Mouse (Mus musculus): ENCODE measurements around the gene Islr. TPM values are rescaled to one million over a fixed set of nuclear protein-coding genes. Genes with fewer than 3 reads are reported as not detected.

Islr gene
- polyA plus RNA-seq, 1 experiment from 2014 or later: 128 TPM

- peaks cover 55% of the 10 kb centered on the region for H3K4me1 ChIP-seq (ENCODE audit: control insufficient read depth, insufficient read depth, low read length)
- no peaks in the 10 kb centered on the region for H3K27me3 ChIP-seq (ENCODE audit: control insufficient read depth, insufficient read depth, low read length)
- no peak overlapping the region for H3K4me3 ChIP-seq (replicated peaks; ENCODE audit: low read length)
- H3K27ac ChIP-seq (ENCODE audit: low read length): no peak overlapping the region
- no peaks in the 10 kb centered on the region for H3K36me3 ChIP-seq (ENCODE audit: control insufficient read depth, insufficient read depth, low read length)
- H3K9me3 ChIP-seq (replicated peaks; ENCODE audit: control insufficient read depth, low read length): no peaks in the 10 kb centered on the region
- no peak overlapping the region for H3K9ac ChIP-seq (ENCODE audit: low read length)
- 0 out of 2 replicates have a peak overlapping the region, but pooled peaks have one; percentile 28 for H3K4me2 ChIP-seq (ENCODE audit: low read depth, low read length)
- 67% methylated on average over 4 of the region's 4 CpGs for WGBS
- ATAC-seq (ENCODE audit: insufficient read depth, low FRiP score): no peak
Measured at GRCm38 (mm10) chr9:58246083-58246591, 42.0 kb upstream of the Islr start.

GRCm38 (mm10) chr9:58243696-58244095, 39.6 kb upstream of the Islr start:
- Histone ChIP-seq H3K4me2 (ENCODE audit: low read depth, low read length) (no peak overlapping the region), H3K4me3 (replicated peaks; ENCODE audit: low read length) (no peak overlapping the region), H3K9me3 (replicated peaks; ENCODE audit: control insufficient read depth, low read length) (no peaks in the 10 kb centered on the region), H3K27ac (ENCODE audit: low read length) (no peak overlapping the region), H3K36me3 (ENCODE audit: control insufficient read depth, insufficient read depth, low read length) (0 out of 2 replicates have a peak, but pooled peaks cover 3% of the 10 kb centered on the region), H3K9ac (ENCODE audit: low read length) (no peak overlapping the region), H3K4me1 (ENCODE audit: control insufficient read depth, insufficient read depth, low read length) (peaks cover 44% of the 10 kb centered on the region), H3K27me3 (ENCODE audit: control insufficient read depth, insufficient read depth, low read length) (no peaks in the 10 kb centered on the region)
- WGBS: 73% methylated on average over 6 of the region's 6 CpGs
- no peak for ATAC-seq (ENCODE audit: insufficient read depth, low FRiP score)

- Histone ChIP-seq H3K27ac (ENCODE audit: low read length) (0 out of 2 replicates have a peak overlapping the region, but pooled peaks have one; percentile 14), H3K27me3 (ENCODE audit: control insufficient read depth, insufficient read depth, low read length) (no peaks in the 10 kb centered on the region), H3K4me2 (ENCODE audit: low read depth, low read length) (no peak overlapping the region), H3K9ac (ENCODE audit: low read length) (no peak overlapping the region), H3K9me3 (replicated peaks; ENCODE audit: control insufficient read depth, low read length) (no peaks in the 10 kb centered on the region), H3K4me1 (ENCODE audit: control insufficient read depth, insufficient read depth, low read length) (peaks cover 37% of the 10 kb centered on the region), H3K4me3 (replicated peaks; ENCODE audit: low read length) (no peak overlapping the region), H3K36me3 (ENCODE audit: control insufficient read depth, insufficient read depth, low read length) (0 out of 2 replicates have a peak, but pooled peaks cover 3% of the 10 kb centered on the region)
- no peak for ATAC-seq (ENCODE audit: insufficient read depth, low FRiP score)
- WGBS: 77% methylated on average over 5 of the region's 5 CpGs
Measured at GRCm38 (mm10) chr9:58242696-58243095, 38.6 kb upstream of the Islr start.

GRCm38 (mm10) chr9:58241780-58242485, 37.8 kb upstream of the Islr start:
- Histone ChIP-seq H3K27ac (ENCODE audit: low read length) (peak overlapping the region; percentile 62), H3K4me1 (ENCODE audit: control insufficient read depth, insufficient read depth, low read length) (peaks cover 30% of the 10 kb centered on the region), H3K36me3 (ENCODE audit: control insufficient read depth, insufficient read depth, low read length) (0 out of 2 replicates have a peak, but pooled peaks cover 3% of the 10 kb centered on the region), H3K4me3 (replicated peaks; ENCODE audit: low read length) (no peak overlapping the region), H3K27me3 (ENCODE audit: control insufficient read depth, insufficient read depth, low read length) (no peaks in the 10 kb centered on the region), H3K9me3 (replicated peaks; ENCODE audit: control insufficient read depth, low read length) (no peaks in the 10 kb centered on the region), H3K4me2 (ENCODE audit: low read depth, low read length) (0 out of 2 replicates have a peak overlapping the region, but pooled peaks have one; percentile 1), H3K9ac (ENCODE audit: low read length) (0 out of 2 replicates have a peak overlapping the region, but pooled peaks have one; percentile 30)
- 31% methylated on average over 9 of the region's 9 CpGs for WGBS
- ATAC-seq (ENCODE audit: insufficient read depth, low FRiP score): peak; percentile 90

GRCm38 (mm10) chr9:58234502-58235015, 30.5 kb upstream of the Islr start:
- Histone ChIP-seq H3K9me3 (replicated peaks; ENCODE audit: control insufficient read depth, low read length) (no peaks in the 10 kb centered on the region), H3K4me2 (ENCODE audit: low read depth, low read length) (no peak overlapping the region), H3K36me3 (ENCODE audit: control insufficient read depth, insufficient read depth, low read length) (peaks cover 21% of the 10 kb centered on the region; the same call in 1 of the 2 replicates), H3K9ac (ENCODE audit: low read length) (no peak overlapping the region), H3K4me1 (ENCODE audit: control insufficient read depth, insufficient read depth, low read length) (no peaks in the 10 kb centered on the region), H3K27ac (ENCODE audit: low read length) (no peak overlapping the region), H3K27me3 (ENCODE audit: control insufficient read depth, insufficient read depth, low read length) (no peaks in the 10 kb centered on the region), H3K4me3 (replicated peaks; ENCODE audit: low read length) (no peak overlapping the region)
- WGBS: 97% methylated on average over 28 of the region's 28 CpGs
- ATAC-seq (ENCODE audit: insufficient read depth, low FRiP score): no peak

GRCm38 (mm10) chr9:58232374-58232773, 28.3 kb upstream of the Islr start:
- Histone ChIP-seq H3K4me2 (ENCODE audit: low read depth, low read length) (no peak overlapping the region), H3K36me3 (ENCODE audit: control insufficient read depth, insufficient read depth, low read length) (peaks cover 29% of the 10 kb centered on the region; the same call in 1 of the 2 replicates), H3K27me3 (ENCODE audit: control insufficient read depth, insufficient read depth, low read length) (no peaks in the 10 kb centered on the region), H3K9ac (ENCODE audit: low read length) (no peak overlapping the region), H3K27ac (ENCODE audit: low read length) (0 out of 2 replicates have a peak overlapping the region, but pooled peaks have one; percentile 18), H3K4me1 (ENCODE audit: control insufficient read depth, insufficient read depth, low read length) (no peaks in the 10 kb centered on the region), H3K4me3 (replicated peaks; ENCODE audit: low read length) (no peak overlapping the region), H3K9me3 (replicated peaks; ENCODE audit: control insufficient read depth, low read length) (no peaks in the 10 kb centered on the region)
- WGBS: 69% methylated on average over 5 of the region's 5 CpGs
- ATAC-seq (ENCODE audit: insufficient read depth, low FRiP score): no peak

- Histone ChIP-seq H3K36me3 (ENCODE audit: control insufficient read depth, insufficient read depth, low read length) (peaks cover 30% of the 10 kb centered on the region; the same call in 1 of the 2 replicates), H3K27ac (ENCODE audit: low read length) (0 out of 2 replicates have a peak overlapping the region, but pooled peaks have one; percentile 18), H3K9me3 (replicated peaks; ENCODE audit: control insufficient read depth, low read length) (no peaks in the 10 kb centered on the region), H3K9ac (ENCODE audit: low read length) (no peak overlapping the region), H3K4me1 (ENCODE audit: control insufficient read depth, insufficient read depth, low read length) (no peaks in the 10 kb centered on the region), H3K4me2 (ENCODE audit: low read depth, low read length) (no peak overlapping the region), H3K27me3 (ENCODE audit: control insufficient read depth, insufficient read depth, low read length) (no peaks in the 10 kb centered on the region), H3K4me3 (replicated peaks; ENCODE audit: low read length) (no peak overlapping the region)
- ATAC-seq (ENCODE audit: insufficient read depth, low FRiP score): no peak; the same call in 1 of the 2 replicates
- WGBS: 69% methylated on average over 6 of the region's 6 CpGs
Measured at GRCm38 (mm10) chr9:58231746-58232145, 27.6 kb upstream of the Islr start.

GRCm38 (mm10) chr9:58228777-58229466, 24.8 kb upstream of the Islr start:
- H3K36me3 ChIP-seq (ENCODE audit: control insufficient read depth, insufficient read depth, low read length): peaks cover 22% of the 10 kb centered on the region; the same call in 1 of the 2 replicates
- no peaks in the 10 kb centered on the region for H3K9me3 ChIP-seq (replicated peaks; ENCODE audit: control insufficient read depth, low read length)
- H3K4me2 ChIP-seq (ENCODE audit: low read depth, low read length): no peak overlapping the region
- ATAC-seq (ENCODE audit: insufficient read depth, low FRiP score): no peak
- no peak overlapping the region for H3K27ac ChIP-seq (ENCODE audit: low read length)
- H3K4me3 ChIP-seq (replicated peaks; ENCODE audit: low read length): no peak overlapping the region
- no peaks in the 10 kb centered on the region for H3K4me1 ChIP-seq (ENCODE audit: control insufficient read depth, insufficient read depth, low read length)
- no peaks in the 10 kb centered on the region for H3K27me3 ChIP-seq (ENCODE audit: control insufficient read depth, insufficient read depth, low read length)
- 88% methylated on average over 9 of the region's 9 CpGs for WGBS
- H3K9ac ChIP-seq (ENCODE audit: low read length): no peak overlapping the region
